Mouse (Mus musculus) midbrain, embryonic 10.5 days (tissue): ENCODE measurements at regions not wholly inside any gene's neighbourhood (a gene's known extent, or its start where the extent isn't known, plus 50 kb on each side); places are given as distances from the start of the nearest gene placed in this dataset.
A peak's percentile ranks its signal among the peaks of the same experiment; 100 is the strongest.

Experiments
- DNase-seq: peaks from one replicate; pipeline ENCODE4 v3.0.0-alpha.2; 2017; ENCODE audit warnings: low spot score
- H3K27ac ChIP-seq: fragments of 300-500 bp; sonication (generic); replicated peaks from 2 replicates; pipeline ENCODE4 v1.5.1; 2016; ENCODE audit warnings: mild to moderate bottlenecking
- H3K27me3 ChIP-seq: fragments of 300-500 bp; sonication (generic); 2 replicates; pipeline ENCODE4 v1.6.1; 2016; ENCODE audit warnings: low read depth, mild to moderate bottlenecking; ENCODE audit not compliant: poor library complexity, severe bottlenecking
- H3K36me3 ChIP-seq: fragments of 300-500 bp; sonication (generic); 2 replicates; pipeline ENCODE4 v1.6.1; 2016; ENCODE audit warnings: mild to moderate bottlenecking, moderate library complexity
- H3K4me1 ChIP-seq: fragments of 300-500 bp; sonication (generic); 2 replicates; pipeline ENCODE4 v1.6.1; 2016
- H3K4me3 ChIP-seq: fragments of 300-500 bp; sonication (generic); 2 replicates; pipeline ENCODE4 v1.5.1; 2016; ENCODE audit warnings: mild to moderate bottlenecking, moderate library complexity
- H3K9me3 ChIP-seq: fragments of 300-500 bp; sonication (generic); replicated peaks from 2 replicates; pipeline ENCODE4 v1.6.1; 2016; ENCODE audit warnings: mild to moderate bottlenecking
- WGBS: fragments of 180-500 bp; shearing (Covaris S2); methylation state at CpG from one replicate; pipeline ENCODE4 v1.1.7; 2016; 5-methylcytosine and 5-hydroxymethylcytosine counted together

- Histone ChIP-seq H3K9me3 (no peaks in the 10 kb centered on the region), H3K27ac (no peak overlapping the region), H3K4me3 (no peak overlapping the region), H3K27me3 (no peaks in the 10 kb centered on the region), H3K4me1 (peaks cover 33% of the 10 kb centered on the region), H3K36me3 (peaks cover 18% of the 10 kb centered on the region)
- DNase-seq: no peak
- WGBS: 89% methylated on average over 2 of the region's 2 CpGs
These were observed 191.0 kb downstream of the Sox4 start for GRCm38 (mm10) chr13:28762555-28762954.

DNA sequence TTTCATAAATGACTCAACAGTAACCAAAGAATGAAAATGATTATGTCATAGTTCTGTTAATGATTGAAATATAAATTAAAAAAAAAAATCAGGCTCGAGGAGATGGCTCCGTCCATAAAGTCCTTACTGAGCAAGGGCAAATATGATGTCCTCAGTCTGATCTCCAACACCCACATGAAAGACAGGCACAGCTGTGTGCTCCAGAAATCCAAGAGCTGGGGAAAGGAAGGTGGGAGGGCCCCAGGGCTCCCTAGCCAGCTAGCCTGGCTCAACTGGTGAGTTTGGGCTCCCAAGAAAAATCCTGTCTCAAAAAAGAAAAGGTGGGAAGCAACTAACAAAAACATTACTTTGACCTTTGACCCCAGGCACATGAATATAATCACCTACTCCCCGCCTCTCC lies 194.5 kb downstream of the Sox4 start:
- H3K36me3 ChIP-seq: no peaks in the 10 kb centered on the region
- H3K4me3 ChIP-seq: no peak overlapping the region
- DNase-seq: no peak
- H3K27ac ChIP-seq: no peak overlapping the region
- H3K27me3 ChIP-seq: no peaks in the 10 kb centered on the region
- H3K9me3 ChIP-seq: no peaks in the 10 kb centered on the region
- 45% methylated on average over 3 of the region's 3 CpGs for WGBS
- H3K4me1 ChIP-seq: peaks cover 52% of the 10 kb centered on the region

GRCm38 (mm10) chr13:28757846-28758522 lies 195.5 kb downstream of the Sox4 start:
- peak overlapping the region; percentile 85 for H3K27ac ChIP-seq
- peak overlapping the region; percentile 49 for H3K4me3 ChIP-seq
- under 1% methylated on average over 13 of the region's 13 CpGs for WGBS
- H3K27me3 ChIP-seq: no peaks in the 10 kb centered on the region
- no peaks in the 10 kb centered on the region for H3K36me3 ChIP-seq
- peak; percentile 52 for DNase-seq
- no peaks in the 10 kb centered on the region for H3K9me3 ChIP-seq
- H3K4me1 ChIP-seq: peaks cover 55% of the 10 kb centered on the region

DNA sequence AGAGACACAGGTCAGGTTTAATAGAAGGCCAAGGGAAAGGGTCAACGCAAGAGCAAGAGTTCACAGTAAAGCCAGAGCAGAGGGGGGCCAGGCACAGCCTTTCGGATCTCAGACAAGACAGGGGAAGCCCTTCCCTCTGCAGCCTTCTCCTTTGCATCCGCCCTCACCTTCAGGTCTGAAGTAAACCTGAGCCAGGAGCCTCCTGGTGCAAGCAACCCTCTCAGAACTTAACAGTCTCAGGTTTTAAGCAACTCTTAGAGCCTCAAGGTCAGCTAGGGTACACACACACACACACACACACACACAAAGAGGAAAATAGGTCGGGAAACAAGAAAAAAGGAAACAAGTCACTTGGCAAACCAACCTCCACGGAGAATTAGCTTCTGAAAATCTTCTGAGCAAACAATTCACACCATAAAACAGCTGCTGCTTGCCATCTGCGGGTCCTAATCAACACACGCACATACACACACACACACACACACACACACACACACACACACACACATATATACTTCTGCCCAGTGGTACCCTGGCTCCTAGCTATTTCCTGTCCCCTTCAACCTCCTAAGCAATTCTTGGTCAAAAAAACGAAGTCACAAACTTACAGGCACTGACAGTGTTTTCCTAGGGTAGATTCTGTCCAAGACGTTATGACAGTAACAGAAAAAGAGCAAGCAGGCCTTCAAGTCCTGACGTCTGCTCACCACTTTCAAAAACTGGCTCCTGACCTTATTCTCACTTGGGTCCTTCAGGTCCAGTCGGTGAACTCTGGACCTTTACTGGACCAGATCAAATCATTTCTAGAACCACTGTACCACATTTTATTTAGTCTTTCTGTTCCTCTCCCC lies 196.4 kb downstream of the Sox4 start:
- no peaks in the 10 kb centered on the region for H3K27me3 ChIP-seq
- peak overlapping the region; percentile 49; the same call in 1 of the 2 replicates for H3K4me3 ChIP-seq
- DNase-seq: peak; percentile 19
- peak overlapping the region; percentile 85 for H3K27ac ChIP-seq
- peaks cover 55% of the 10 kb centered on the region for H3K4me1 ChIP-seq
- H3K36me3 ChIP-seq: no peaks in the 10 kb centered on the region
- 26% methylated on average over 11 of the region's 11 CpGs for WGBS
- H3K9me3 ChIP-seq: no peaks in the 10 kb centered on the region

DNA sequence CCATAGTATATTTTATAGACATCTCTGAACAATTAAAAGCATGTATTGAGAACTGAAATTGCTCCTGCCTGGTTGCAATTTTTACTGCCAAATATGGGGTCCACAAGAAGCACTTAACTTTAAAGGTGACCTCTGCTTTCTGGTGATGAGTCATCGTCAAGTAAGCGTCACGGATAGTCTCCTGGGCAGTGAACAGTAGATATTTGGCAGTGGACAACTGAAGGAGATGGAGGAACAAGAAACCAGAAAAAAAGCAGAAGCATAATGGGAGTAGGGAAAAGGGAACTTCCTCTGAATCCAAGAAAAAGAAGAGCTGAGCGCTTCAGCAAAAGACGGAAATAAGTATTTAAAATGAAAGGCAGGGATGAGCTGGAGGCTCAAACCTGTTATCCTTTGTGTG lies 199.3 kb downstream of the Sox4 start:
- WGBS: 88% methylated on average over 5 of the region's 5 CpGs

DNA sequence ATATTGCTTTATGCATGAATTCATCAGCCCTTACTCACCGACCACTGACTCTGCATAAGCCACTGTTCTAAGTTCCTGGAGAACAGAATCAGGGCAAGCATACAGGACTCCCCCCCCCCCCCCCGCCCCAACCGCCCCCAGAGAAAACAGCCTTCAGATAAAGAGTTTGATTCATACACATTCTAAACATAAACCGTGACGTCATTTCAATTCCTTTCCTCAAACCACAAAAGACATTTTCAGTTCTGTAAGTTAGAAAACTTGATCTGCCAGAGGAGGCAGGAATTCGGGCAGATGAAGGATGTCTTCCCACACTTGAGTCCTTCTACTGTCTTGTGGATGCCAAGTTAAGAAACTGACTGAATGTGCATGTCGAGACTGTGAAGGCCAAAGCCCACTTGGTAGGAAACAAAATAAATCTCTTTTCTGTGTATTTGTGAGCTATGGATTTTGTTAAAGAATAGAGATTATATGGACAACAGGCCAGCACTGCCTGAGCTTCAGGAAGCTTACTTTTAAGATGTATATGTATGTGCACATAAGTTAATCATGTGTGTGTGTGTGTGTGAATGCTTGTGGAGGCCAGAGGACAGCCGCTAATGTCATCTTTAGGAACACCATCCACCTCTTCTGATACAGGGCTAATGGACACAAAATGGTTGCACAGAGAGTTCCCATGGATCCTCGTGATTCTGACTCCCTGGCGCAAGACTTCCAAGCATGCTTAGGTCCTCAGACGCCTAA lies 202.4 kb downstream of the Sox4 start:
- no peaks in the 10 kb centered on the region for H3K27me3 ChIP-seq
- no peak overlapping the region for H3K27ac ChIP-seq
- H3K9me3 ChIP-seq: no peaks in the 10 kb centered on the region
- H3K36me3 ChIP-seq: 0 out of 2 replicates have a peak, but pooled peaks cover 2% of the 10 kb centered on the region
- H3K4me1 ChIP-seq: peaks cover 11% of the 10 kb centered on the region
- 92% methylated on average over 11 of the region's 11 CpGs for WGBS
- H3K4me3 ChIP-seq: no peak overlapping the region
- no peak for DNase-seq

More for the DNA sequence above, 199.3 kb downstream of the Sox4 start:
- H3K4me1 ChIP-seq: peaks cover 42% of the 10 kb centered on the region
- H3K9me3 ChIP-seq: no peaks in the 10 kb centered on the region
- no peak overlapping the region for H3K27ac ChIP-seq
- no peak for DNase-seq
- H3K4me3 ChIP-seq: no peak overlapping the region
- no peaks in the 10 kb centered on the region for H3K27me3 ChIP-seq
- H3K36me3 ChIP-seq: no peaks in the 10 kb centered on the region

DNA sequence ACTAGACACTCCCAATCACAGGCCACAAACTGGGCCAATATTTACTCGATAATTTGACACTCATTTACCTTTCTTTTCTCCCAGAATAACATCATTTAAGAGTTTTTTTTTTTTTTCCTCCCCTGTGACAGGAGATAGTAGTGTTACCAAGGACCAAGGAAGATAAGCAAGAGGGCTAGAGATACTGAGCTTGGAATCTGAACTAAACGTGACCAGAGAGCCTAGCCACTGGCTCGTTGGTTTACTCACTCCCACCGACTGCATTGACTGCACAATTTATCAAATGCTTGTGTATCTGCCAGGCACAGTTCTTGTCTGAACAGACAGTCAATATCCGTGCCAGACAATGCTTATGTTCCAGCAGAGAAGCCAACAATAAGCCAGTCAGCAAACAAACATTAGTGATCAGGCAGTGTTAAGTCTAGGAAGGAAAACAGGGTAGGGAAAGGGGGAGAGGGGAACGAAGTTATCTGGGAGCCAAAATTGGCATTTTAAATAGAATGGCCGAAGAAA lies 213.3 kb downstream of the Sox4 start:
- Histone ChIP-seq H3K4me3 (no peak overlapping the region), H3K36me3 (no peaks in the 10 kb centered on the region), H3K27me3 (no peaks in the 10 kb centered on the region), H3K9me3 (no peaks in the 10 kb centered on the region), H3K27ac (no peak overlapping the region), H3K4me1 (peaks cover 30% of the 10 kb centered on the region)
- no peak for DNase-seq
- 78% methylated on average over 7 of the region's 7 CpGs for WGBS

DNA sequence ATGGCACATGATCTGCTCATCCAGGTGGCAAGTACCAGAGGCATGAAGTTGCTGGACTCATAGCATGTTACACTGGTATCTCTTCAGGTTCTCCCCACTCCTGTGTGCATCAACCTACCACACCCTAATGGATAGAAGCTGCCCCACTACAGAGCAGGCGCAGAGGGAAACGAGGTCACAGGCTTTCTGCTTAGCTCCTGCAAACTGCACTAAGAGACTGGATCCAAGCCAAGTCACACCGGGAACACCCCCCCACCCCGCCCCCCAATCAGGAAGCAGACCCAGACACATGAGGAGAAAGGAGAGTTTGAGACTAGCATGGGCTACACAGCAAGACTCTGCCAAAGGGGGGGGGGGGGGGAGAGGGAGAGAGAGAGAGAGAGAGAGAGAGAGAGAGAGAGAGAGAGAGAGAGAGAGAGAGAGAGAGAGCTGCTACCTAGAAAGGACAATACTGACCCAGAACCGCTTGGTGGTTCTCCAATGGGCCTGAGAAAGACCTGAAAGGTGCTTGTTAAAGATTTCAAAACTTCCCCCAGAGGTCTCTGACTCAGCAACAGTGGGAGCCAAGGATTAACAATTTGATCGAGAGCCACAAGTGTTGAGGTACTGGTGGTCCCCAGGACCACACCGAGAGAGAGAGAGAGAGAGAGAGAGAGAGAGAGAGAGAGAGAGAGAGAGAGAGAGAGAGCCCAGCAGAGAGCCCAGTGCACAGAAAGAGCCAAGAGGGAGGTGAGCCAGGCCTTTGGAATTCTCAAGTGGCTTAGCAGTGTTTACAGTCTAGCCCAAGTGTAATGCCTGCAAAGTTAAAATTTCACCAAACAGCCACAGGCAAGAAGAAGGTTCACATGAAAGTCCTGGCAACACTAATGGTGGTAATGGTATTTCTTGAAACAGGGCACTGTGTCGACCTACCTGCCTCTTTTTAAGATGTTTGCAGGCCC lies 215.1 kb downstream of the Sox4 start:
- H3K36me3 ChIP-seq: no peaks in the 10 kb centered on the region
- peaks cover 30% of the 10 kb centered on the region for H3K4me1 ChIP-seq
- no peak overlapping the region for H3K4me3 ChIP-seq
- H3K9me3 ChIP-seq: no peaks in the 10 kb centered on the region
- DNase-seq: no peak
- no peaks in the 10 kb centered on the region for H3K27me3 ChIP-seq
- WGBS: 63% methylated on average over 8 of the region's 8 CpGs
- peak overlapping the region; percentile 33; the same call in 1 of the 2 replicates for H3K27ac ChIP-seq

- peaks cover 3% of the 10 kb centered on the region for H3K36me3 ChIP-seq
- 86% methylated on average over 1 of the region's 1 CpGs for WGBS
- 0 out of 2 replicates have a peak, but pooled peaks cover 3% of the 10 kb centered on the region for H3K4me1 ChIP-seq
- DNase-seq: no peak
- no peaks in the 10 kb centered on the region for H3K9me3 ChIP-seq
- H3K27me3 ChIP-seq: no peaks in the 10 kb centered on the region
- no peak overlapping the region for H3K27ac ChIP-seq
- no peak overlapping the region for H3K4me3 ChIP-seq
These were observed 221.0 kb downstream of the Sox4 start for GRCm38 (mm10) chr13:28732475-28732874.

DNA sequence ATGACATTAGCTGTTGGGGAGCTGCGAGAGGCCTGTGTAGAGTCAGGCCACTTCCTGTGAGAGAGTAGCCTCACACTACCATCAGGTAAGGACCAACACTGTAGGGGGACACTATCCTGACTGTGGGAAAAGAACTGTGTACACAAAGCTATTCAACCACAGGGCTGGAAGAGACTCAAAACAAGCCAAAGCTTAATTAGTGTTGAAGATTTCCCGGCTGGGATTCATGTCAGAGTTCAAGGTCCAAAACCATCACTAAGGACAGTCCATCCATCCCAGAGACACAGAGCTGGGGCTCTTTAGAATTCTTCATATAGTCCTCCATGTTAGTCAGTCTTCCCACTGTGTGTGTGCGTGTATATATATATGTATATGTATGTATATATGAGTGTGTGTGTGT lies 221.5 kb downstream of the Sox4 start:
- DNase-seq: no peak
- 0 out of 2 replicates have a peak, but pooled peaks cover 3% of the 10 kb centered on the region for H3K4me1 ChIP-seq
- H3K27ac ChIP-seq: no peak overlapping the region
- no peaks in the 10 kb centered on the region for H3K27me3 ChIP-seq
- 88% methylated on average over 3 of the region's 3 CpGs for WGBS
- peaks cover 3% of the 10 kb centered on the region for H3K36me3 ChIP-seq
- no peaks in the 10 kb centered on the region for H3K9me3 ChIP-seq
- no peak overlapping the region for H3K4me3 ChIP-seq

GRCm38 (mm10) chr13:28730059-28730580 lies 223.4 kb downstream of the Sox4 start:
- Histone ChIP-seq H3K36me3 (peaks cover 3% of the 10 kb centered on the region), H3K4me3 (no peak overlapping the region), H3K9me3 (no peaks in the 10 kb centered on the region), H3K27me3 (no peaks in the 10 kb centered on the region), H3K27ac (no peak overlapping the region), H3K4me1 (0 out of 2 replicates have a peak, but pooled peaks cover 6% of the 10 kb centered on the region)
- no peak for DNase-seq
- WGBS: 95% methylated on average over 8 of the region's 8 CpGs
